Mouse (Mus musculus): Measurements from ENCODE around the gene Gtf2ird2.

Gtf2ird2 gene

DNA sequence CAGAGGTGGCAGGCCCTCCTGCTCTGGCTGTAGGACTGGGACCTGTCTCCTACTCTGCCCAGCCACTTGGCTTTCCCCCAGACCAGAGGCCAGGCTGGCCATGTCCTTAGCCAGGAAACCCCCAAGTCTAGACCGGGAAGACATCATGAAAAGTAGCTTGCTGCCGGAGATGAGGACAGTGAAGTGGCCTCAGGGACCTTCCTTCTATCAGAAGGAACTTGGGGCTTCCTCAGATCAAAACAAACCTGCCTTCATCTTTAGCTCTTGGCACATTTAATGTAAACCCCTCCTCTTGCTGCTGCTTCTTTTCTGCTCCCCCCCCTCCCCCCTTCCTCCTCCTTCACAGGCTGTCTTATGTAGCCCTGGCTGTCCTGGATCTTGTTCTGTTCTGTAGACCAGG, 50.4 kb downstream of the Gtf2ird2 start:
- no peak for DNase-seq (ENCODE audit: low read depth, low spot score)

GRCm38 (mm10) chr5:134235111-134235510, 51.3 kb downstream of the Gtf2ird2 start:
- no peak for DNase-seq (ENCODE audit: low read depth, low spot score)

GRCm38 (mm10) chr5:134236241-134236640, 52.4 kb downstream of the Gtf2ird2 start:
- DNase-seq (ENCODE audit: low read depth, low spot score), result no peak

DNA sequence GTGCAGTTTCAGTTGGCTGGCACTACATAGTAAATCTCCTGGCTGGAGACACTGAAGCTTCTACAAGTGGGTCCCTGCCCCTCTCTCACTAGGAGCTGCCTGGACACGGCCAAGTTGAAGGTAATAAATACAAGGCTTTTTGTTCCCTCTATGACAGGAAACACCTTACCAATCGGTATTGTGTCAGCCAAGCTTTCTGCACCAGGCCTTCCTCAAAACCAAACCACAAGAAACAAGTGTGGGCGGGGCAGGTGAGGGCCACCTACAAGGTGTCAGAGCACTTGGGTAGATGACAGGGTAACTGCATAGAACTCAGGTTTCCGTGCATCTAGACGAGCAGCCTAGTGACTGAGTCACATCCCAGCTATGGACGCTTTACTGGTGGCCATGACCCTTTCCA, 53.0 kb downstream of the Gtf2ird2 start:
- DNase-seq (ENCODE audit: low read depth, low spot score), result no peak

DNA sequence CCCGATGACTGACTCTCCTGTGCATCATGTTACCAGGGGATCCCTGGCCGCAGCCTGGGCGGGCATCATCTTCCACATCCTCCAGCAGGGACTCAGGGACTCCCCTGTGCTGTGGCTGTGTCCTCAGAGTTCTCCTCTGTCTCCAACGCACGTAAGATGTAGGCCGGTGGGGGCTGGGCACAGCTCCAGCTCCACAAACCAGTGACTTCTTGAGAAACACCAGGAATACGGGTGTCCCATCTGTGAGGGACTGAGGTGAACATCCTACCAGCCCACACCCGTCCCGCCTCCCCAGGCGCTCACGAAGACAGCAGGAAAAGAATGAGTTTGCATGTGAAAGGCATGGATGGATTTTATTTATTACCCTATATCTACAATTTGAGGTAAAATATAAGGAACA, 53.7 kb downstream of the Gtf2ird2 start:
- no peak for DNase-seq (ENCODE audit: low read depth, low spot score)

GRCm38 (mm10) chr5:134237936-134238760, 54.3 kb downstream of the Gtf2ird2 start:
- DNase-seq (ENCODE audit: low read depth, low spot score), result peak; percentile 69

GRCm38 (mm10) chr5:134241831-134242230, 58.0 kb downstream of the Gtf2ird2 start:
- DNase-seq (ENCODE audit: low read depth, low spot score), result no peak

DNA sequence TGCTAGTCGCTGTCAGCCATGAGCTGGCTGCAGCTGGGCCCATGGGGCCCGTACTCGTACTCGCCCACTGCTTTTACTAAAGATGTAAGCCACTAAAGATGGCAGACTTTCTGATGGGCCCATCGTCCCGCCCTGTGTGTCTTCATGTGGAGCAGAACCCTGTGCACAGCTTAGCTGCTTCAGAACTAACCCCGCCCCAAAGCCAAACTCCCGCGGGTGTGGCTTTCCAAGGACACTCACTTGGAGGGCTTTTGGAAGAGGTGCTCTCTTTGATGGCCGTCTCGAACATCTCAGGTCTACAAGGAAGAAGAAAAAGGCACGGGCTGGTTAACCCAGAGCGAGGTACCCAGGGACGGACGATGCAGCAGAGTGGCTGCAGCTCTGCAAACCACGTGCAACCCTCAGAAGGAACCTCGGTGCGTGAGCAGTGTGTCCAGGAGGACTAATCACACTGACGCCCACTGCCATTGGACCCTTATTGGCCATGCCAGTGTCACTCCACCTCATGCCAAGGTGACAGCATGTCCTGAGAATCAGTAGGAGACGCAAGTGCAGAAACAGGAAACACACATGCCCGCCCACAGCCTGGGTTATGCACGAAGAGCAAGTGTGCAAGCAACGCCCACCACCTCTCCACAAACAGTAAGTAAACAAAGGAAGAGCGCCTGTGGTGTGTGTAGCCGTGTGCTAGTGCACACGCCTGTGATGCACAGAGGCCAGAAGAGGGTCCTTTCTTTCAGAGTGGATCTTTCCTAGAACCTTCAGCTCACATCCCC, 60.0 kb downstream of the Gtf2ird2 start:
- DNase-seq (ENCODE audit: low read depth, low spot score), result peak; percentile 69

DNA sequence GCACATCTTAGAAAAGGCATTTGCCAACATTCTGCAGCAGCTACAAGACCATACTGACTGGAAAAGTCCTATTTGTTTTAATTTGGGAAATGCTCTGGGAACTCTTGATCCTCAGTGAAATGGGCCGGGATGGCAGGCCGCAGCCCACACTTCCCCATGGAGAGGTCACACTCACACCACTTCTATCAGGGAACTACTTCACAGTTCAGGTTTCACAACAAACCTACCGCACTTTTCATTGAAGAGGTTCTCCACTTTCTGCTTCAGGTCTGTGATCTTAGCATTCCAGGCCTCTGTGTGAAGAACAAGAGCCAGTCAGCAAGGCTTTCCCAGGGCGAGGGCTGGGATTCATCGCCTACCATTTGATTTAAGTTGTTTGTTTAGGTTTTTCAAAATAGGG, 61.1 kb downstream of the Gtf2ird2 start:
- DNase-seq (ENCODE audit: low read depth, low spot score), result no peak

GRCm38 (mm10) chr5:134246146-134246545, 62.3 kb downstream of the Gtf2ird2 start:
- no peak for DNase-seq (ENCODE audit: low read depth, low spot score)

DNA sequence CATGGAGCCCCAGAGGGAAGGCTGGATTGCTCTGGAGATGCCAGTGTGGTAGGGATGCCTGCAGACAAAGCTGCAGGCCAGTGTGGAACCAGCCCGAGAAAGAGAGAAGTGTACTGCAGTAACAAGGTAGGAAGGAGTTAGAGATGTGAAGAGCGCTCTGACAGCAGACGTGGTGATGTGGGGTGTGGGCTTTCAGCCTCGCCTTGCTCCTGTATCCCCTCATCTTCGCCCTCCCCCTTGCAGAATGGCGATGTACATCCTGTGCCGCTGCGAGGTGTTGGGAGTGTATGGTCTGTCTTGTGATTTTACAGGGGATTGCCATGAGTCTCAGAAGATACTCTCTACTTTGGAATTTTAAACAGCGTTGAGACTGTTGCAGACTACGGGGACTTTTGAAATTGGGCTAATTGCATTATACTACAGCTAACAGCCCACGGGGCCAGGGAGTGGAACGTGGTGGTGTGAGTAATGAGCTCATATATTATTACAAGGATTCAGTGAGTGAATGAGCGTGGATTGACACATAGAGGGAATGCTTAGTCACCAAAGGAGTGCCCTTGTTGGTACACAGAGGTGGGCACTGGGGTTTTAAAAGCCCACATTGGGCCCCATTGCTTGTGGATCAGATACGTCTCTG, 64.9 kb downstream of the Gtf2ird2 start:
- DNase-seq (ENCODE audit: low read depth, low spot score), result no peak

- DNase-seq (ENCODE audit: low read depth, low spot score), result no peak
Measured at GRCm38 (mm10) chr5:134249245-134249649, 65.4 kb downstream of the Gtf2ird2 start.

- DNase-seq (ENCODE audit: low read depth, low spot score), result no peak
Measured at GRCm38 (mm10) chr5:134250601-134251000, 66.8 kb downstream of the Gtf2ird2 start.

GRCm38 (mm10) chr5:134251083-134251482, 67.3 kb downstream of the Gtf2ird2 start:
- DNase-seq (ENCODE audit: low read depth, low spot score), result no peak

DNA sequence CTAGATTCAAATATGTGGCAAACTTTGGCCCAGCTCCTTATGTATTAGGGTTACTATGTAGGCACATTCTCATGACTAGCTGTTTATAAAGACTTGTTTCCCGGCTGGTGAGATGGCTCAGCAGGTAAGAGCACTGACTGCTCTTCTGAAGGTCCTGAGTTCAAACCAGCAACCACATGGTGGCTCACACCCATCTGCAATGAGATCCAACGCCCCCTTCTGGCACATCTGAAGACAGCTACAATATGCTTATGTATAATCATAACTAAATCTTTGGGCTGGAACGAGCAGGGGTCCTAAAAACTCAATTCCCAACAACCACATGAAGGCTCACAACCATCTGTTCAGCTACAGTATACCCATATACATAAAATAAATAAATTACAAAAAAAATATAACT, 70.0 kb downstream of the Gtf2ird2 start:
- DNase-seq (ENCODE audit: low read depth, low spot score), result peak; percentile 26

DNA sequence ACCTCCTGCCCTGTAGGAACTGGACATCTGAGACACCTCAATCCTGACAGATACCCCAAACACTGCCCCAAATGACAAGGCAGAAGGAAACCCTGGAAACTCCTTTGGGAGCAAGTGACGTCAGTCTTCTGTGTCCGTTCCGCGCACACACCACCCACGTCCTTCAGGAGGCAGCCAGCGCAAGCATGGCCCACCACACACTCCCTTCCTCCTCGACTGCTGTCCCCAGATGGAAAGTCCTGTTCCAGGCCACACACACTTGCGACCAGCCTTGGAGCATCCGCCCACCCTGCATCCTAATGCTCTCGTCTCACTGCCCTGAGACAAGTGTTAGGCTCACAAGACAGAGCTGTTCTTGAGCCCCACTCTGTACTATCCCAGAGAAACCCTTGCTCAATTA, 71.5 kb downstream of the Gtf2ird2 start:
- no peak for DNase-seq (ENCODE audit: low read depth, low spot score)

DNA sequence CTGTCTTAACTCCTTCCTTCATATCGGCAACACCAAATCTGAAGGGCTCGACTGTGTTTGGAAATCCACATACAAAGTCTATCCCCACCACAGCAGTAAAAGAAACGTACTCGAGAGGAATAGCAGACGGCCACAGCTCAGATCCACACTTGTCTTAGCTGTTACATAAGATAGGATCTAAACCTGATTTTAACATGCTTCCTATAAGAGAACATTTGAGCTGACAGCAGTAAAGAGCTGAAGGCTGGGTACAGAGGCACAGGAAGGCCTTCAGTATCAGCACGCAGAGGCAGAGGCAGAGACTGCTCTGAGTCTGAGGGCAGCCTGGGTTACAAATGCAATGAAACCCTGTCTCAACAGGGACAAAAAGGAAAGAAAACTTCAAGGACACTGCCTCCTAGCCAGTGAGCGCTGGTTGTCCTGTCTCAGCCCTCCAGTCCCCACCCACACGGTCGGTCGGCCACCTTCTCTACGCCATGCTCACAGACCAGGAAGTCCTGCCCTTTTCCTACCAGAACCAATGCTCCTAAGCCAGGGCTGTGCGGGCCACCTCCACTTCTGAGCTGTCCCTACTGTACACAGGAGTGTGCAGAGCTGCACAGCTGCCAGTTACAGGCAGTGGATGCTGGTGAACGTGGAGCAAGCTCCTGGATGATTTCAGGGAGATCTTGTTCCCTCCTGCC, 73.7 kb downstream of the Gtf2ird2 start:
- peak; percentile 49 for DNase-seq (ENCODE audit: low read depth, low spot score)

- DNase-seq (ENCODE audit: low read depth, low spot score), result no peak
Measured at GRCm38 (mm10) chr5:134258395-134258794, 74.6 kb downstream of the Gtf2ird2 start.

- DNase-seq (ENCODE audit: low read depth, low spot score), result no peak
Measured at GRCm38 (mm10) chr5:134258934-134259333, 75.1 kb downstream of the Gtf2ird2 start.

GRCm38 (mm10) chr5:134260001-134260636, 76.3 kb downstream of the Gtf2ird2 start:
- DNase-seq (ENCODE audit: low read depth, low spot score), result peak; percentile 60

DNA sequence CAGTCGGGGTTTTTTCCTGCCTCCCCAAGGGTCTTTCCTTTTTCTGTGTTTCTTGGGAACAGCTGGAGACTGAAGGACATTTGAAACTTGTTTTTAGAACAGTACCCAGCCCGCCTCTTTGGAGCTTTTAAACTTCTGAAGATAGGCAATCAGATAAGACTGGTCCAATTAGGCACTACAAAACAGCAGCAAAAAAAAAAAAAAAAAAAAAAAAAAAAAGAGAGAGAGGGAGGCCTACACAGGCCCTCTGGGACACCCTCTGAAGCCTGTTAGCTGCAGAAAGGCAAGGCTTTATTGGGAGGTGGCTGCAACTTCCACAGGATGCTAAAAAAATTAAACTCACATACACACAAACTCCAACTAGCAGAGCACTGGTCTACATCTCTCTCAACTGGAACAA, 82.1 kb downstream of the Gtf2ird2 start:
- DNase-seq (ENCODE audit: low read depth, low spot score), result no peak

Measured in ZHBTc4 (cell line).